Mouse (Mus musculus): ENCODE data around the gene Htr3b. TPM values are rescaled to one million over a fixed set of nuclear protein-coding genes. Genes with fewer than 3 reads are reported as not detected.

Gene Htr3b
- total and polyA plus RNA-seq, 3 experiments = not detected

DNA sequence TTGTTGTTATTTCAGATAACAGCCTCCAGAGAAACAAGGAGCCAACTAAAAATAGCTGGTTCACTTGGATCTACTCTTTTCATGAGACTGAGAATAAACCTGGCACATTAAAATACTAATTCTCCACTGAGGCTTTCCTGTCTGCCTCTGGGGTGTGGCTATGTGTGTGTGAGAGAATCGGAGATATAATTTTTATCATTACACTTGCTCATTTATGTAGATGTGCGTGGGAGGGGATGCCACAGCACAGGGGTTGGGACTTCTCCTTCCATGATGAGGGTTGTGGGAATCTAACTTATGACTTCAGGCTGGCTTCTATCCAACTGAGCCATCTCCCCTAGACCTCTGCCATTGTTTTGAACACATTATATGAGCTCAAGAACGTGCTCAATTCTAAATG is 16.0 kb upstream of the Htr3b start:
- no peaks in the 10 kb centered on the region for H3K9me3 ChIP-seq (replicated peaks; ENCODE audit: low read length)
- H3K27ac ChIP-seq (ENCODE audit: insufficient read depth, low read depth) = no peak overlapping the region
- in situ Hi-C loops (cut with MboI; ENCODE audit: low pct_ligation_motif_present, low pct_unique_long_range_greater_than_20kb, low sequenced_read_pairs) (no loop called here), dilution Hi-C loops (cut with MboI; ENCODE audit: extremely low pct_ligation_motif_present, extremely low pct_unique_long_range_greater_than_20kb, low sequenced_read_pairs) (no loop called here)
- no peak overlapping the region for H3K9ac ChIP-seq (ENCODE audit: insufficient read depth, low read depth)
- no peak overlapping the region for H3K4me3 ChIP-seq (replicated peaks in 1 of 3; ENCODE audit: low read depth in 2 of 3, low read length in 2 of 3, poor library complexity in 1 of 3)
- H3K4me2 ChIP-seq (ENCODE audit: insufficient read depth, low read depth, poor library complexity, severe bottlenecking) = no peak overlapping the region
- no peaks in the 10 kb centered on the region for H3K27me3 ChIP-seq (replicated peaks)
- H3K36me3 ChIP-seq (replicated peaks in 1 of 2; ENCODE audit: control insufficient read depth in 1 of 2, insufficient read depth in 1 of 2, low read length in 1 of 2) = peaks cover 0 to 2% of the 10 kb centered on the region in 2 experiments
- TF ChIP-seq USF2 (conservative IDR thresholded peaks at IDR 0.05; ENCODE audit: low read depth, low read length) (no peak), JUN (IDR thresholded peaks at IDR 0.05; ENCODE audit: insufficient read depth, low read depth, low read length) (no peak), MAFK (IDR thresholded peaks at IDR 0.05; ENCODE audit: insufficient replicate concordance, low read length) (no peak), E2F4 (IDR thresholded peaks at IDR 0.05; ENCODE audit: insufficient replicate concordance, low read depth, low read length) (no peak), MAZ (IDR thresholded peaks at IDR 0.05; ENCODE audit: low read depth, low read length) (no peak)
- 0 out of 2 replicates have a peak, but pooled peaks cover 1% of the 10 kb centered on the region for H3K79me2 ChIP-seq (replicated peaks; ENCODE audit: control insufficient read depth, extremely low read depth, insufficient read depth, poor library complexity, severe bottlenecking)
- peaks cover 0 to 11% of the 10 kb centered on the region in 2 experiments; a peak in 2 of 4 replicates for H3K4me1 ChIP-seq (ENCODE audit: control insufficient read depth in 1 of 2, insufficient read depth in 2 of 2)
- DNase-seq (ENCODE audit: extremely low read depth) = no peak

DNA sequence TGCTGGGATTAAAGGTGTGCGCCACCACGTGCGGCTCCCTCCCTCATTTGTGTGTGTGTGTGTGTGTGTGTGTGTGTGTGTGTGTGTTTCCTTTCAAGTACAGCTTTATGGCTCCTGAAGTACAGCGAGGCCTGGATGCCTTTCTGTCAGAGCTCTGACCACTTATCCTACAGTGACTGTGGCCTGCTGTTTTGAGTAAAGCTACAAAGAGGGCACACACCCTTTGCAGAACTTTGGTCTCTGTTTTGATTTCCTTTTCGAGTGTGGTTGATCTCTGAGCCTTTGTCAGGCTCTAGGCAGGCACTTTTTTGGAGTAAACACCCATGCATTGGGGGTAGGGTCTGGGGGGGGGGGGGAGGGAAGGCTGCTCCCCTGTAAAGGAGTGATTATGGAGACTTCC is 15.6 kb upstream of the Htr3b start:
- no peaks in the 10 kb centered on the region for H3K79me2 ChIP-seq (replicated peaks; ENCODE audit: control insufficient read depth, extremely low read depth, insufficient read depth, poor library complexity, severe bottlenecking)
- H3K27me3 ChIP-seq (replicated peaks) = no peaks in the 10 kb centered on the region
- H3K9ac ChIP-seq (ENCODE audit: insufficient read depth, low read depth) = no peak overlapping the region
- no peak overlapping the region for H3K4me2 ChIP-seq (ENCODE audit: insufficient read depth, low read depth, poor library complexity, severe bottlenecking)
- no peak overlapping the region for H3K4me3 ChIP-seq (replicated peaks in 1 of 3; ENCODE audit: low read depth in 2 of 3, low read length in 2 of 3, poor library complexity in 1 of 3)
- peaks cover 0 to 15% of the 10 kb centered on the region in 2 experiments; a peak in 2 of 4 replicates for H3K4me1 ChIP-seq (ENCODE audit: control insufficient read depth in 1 of 2, insufficient read depth in 2 of 2)
- TF ChIP-seq MAZ (IDR thresholded peaks at IDR 0.05; ENCODE audit: low read depth, low read length) = no peak
- TF ChIP-seq NELFE (IDR thresholded peaks at IDR 0.05; ENCODE audit: low read depth, low read length) = no peak
- no peak overlapping the region for H3K27ac ChIP-seq (ENCODE audit: insufficient read depth, low read depth)
- H3K36me3 ChIP-seq (replicated peaks in 1 of 2; ENCODE audit: control insufficient read depth in 1 of 2, insufficient read depth in 1 of 2, low read length in 1 of 2) = peaks cover 0 to 2% of the 10 kb centered on the region in 2 experiments
- DNase-seq (ENCODE audit: extremely low read depth) = no peak
- dilution Hi-C loops (cut with MboI; ENCODE audit: extremely low pct_ligation_motif_present, extremely low pct_unique_long_range_greater_than_20kb, low sequenced_read_pairs) (no loop called here), in situ Hi-C loops (cut with MboI; ENCODE audit: low pct_ligation_motif_present, low pct_unique_long_range_greater_than_20kb, low sequenced_read_pairs) (no loop called here)
- no peaks in the 10 kb centered on the region for H3K9me3 ChIP-seq (replicated peaks; ENCODE audit: low read length)

DNA sequence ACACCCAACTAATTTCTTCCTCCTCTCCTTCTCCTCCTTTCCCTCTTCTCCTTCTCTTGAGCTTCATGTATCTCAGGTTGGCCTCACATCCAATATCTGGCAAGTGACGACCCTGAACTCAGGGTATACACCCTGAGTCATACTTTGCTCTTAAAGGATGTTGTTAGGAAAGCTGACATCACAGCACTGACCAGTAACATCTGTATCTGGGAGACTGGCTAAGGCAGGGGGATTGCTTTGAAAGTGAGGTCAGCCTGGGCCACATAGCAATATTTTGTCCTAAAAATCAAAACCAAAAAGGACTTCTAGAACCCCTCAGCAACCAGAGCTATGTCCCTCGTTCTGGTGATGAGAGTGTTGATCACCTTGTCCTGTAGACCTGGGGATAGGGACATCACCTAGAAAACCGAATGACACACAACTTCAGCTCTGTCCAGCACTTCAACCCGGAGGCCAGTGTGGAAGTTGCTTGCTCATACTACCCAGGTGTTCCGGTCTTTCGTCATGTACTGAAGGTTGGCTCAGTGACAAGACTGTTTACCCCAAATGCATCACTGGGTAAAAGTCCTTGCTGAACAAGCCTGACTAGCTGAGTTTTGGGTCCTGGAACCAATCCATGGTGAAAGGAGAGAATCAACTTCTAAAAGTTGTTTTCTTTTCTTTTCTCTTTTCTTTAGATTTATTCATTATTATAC is 12.0 kb upstream of the Htr3b start:
- dilution Hi-C loops (cut with MboI; ENCODE audit: extremely low pct_ligation_motif_present, extremely low pct_unique_long_range_greater_than_20kb, low sequenced_read_pairs) (no loop called here), in situ Hi-C loops (cut with MboI; ENCODE audit: low pct_ligation_motif_present, low pct_unique_long_range_greater_than_20kb, low sequenced_read_pairs) (no loop called here)
- Histone ChIP-seq H3K9ac (ENCODE audit: insufficient read depth, low read depth) (no peak overlapping the region), H3K27ac (ENCODE audit: insufficient read depth, low read depth) (no peak overlapping the region), H3K4me2 (ENCODE audit: insufficient read depth, low read depth, poor library complexity, severe bottlenecking) (no peak overlapping the region), H3K79me2 (replicated peaks; ENCODE audit: control insufficient read depth, extremely low read depth, insufficient read depth, poor library complexity, severe bottlenecking) (no peaks in the 10 kb centered on the region), H3K4me1 (ENCODE audit: control insufficient read depth in 1 of 2, insufficient read depth in 2 of 2) (peaks cover 0 to 8% of the 10 kb centered on the region in 2 experiments; a peak in 2 of 4 replicates), H3K36me3 (replicated peaks in 1 of 2; ENCODE audit: control insufficient read depth in 1 of 2, insufficient read depth in 1 of 2, low read length in 1 of 2) (peaks cover 0 to 2% of the 10 kb centered on the region in 2 experiments), H3K27me3 (replicated peaks) (no peaks in the 10 kb centered on the region), H3K4me3 (replicated peaks in 1 of 3; ENCODE audit: low read depth in 2 of 3, low read length in 2 of 3, poor library complexity in 1 of 3) (no peak overlapping the region), H3K9me3 (replicated peaks; ENCODE audit: low read length) (no peaks in the 10 kb centered on the region)
- no peak for DNase-seq (ENCODE audit: extremely low read depth)
- TF ChIP-seq MAX (IDR thresholded peaks at IDR 0.05; ENCODE audit: low read length) = no peak
- no peak for TF ChIP-seq TCF12 (IDR thresholded peaks at IDR 0.05; ENCODE audit: low read depth, low read length)
- no peak for TF ChIP-seq MEF2A (IDR thresholded peaks at IDR 0.05; ENCODE audit: borderline replicate concordance, low read depth, low read length)
- TF ChIP-seq NELFE (IDR thresholded peaks at IDR 0.05; ENCODE audit: low read depth, low read length) = no peak
- TF ChIP-seq ZNF384 (IDR thresholded peaks at IDR 0.05; ENCODE audit: low read depth, low read length) = no peak
- TF ChIP-seq E2F4 (IDR thresholded peaks at IDR 0.05; ENCODE audit: insufficient replicate concordance, low read depth, low read length) = no peak
- no peak for TF ChIP-seq HCFC1 (IDR thresholded peaks at IDR 0.05; ENCODE audit: low read depth, low read length)
- TF ChIP-seq KAT2A (IDR thresholded peaks at IDR 0.05; ENCODE audit: insufficient replicate concordance, low read length) = no peak
- no peak for TF ChIP-seq ZMIZ1 (IDR thresholded peaks at IDR 0.05; ENCODE audit: low read depth, low read length)
- TF ChIP-seq CHD1 (IDR thresholded peaks at IDR 0.05; ENCODE audit: low read depth, low read length) = no peak
- no peak for TF ChIP-seq RAD21 (IDR thresholded peaks at IDR 0.05; ENCODE audit: low read depth, low read length)
- no peak for TF ChIP-seq ZKSCAN1 (IDR thresholded peaks at IDR 0.05; ENCODE audit: borderline replicate concordance, low read depth, low read length)
- TF ChIP-seq CHD2 (IDR thresholded peaks at IDR 0.05; ENCODE audit: low read length) = no peak

All from CH12.LX (cell line).